Mouse (Mus musculus) lung, postnatal 0 days (tissue): ENCODE results near the gene Arhgef10l. TPM values are rescaled to one million over a fixed set of nuclear protein-coding genes. Genes with fewer than 3 reads are reported as not detected.

Experiments
- ATAC-seq: fragments of 200-750 bp; cut with Nextera tagmentation; 2 replicates; pipeline ENCODE4 v1.8.0; 2017; ENCODE audit warnings: moderate library complexity
- DNase-seq: peaks from one replicate; pipeline ENCODE4 v3.0.0-alpha.2; 2016; ENCODE audit warnings: low spot score
- H3K27ac ChIP-seq: fragments of 300-500 bp; sonication (generic); 2 replicates; pipeline ENCODE4 v1.5.1; 2014; ENCODE audit warnings: antibody characterized with exemption, mild to moderate bottlenecking, low read length, mixed read lengths
- H3K27me3 ChIP-seq: fragments of 300-500 bp; sonication (generic); replicated peaks from 2 replicates; pipeline ENCODE4 v1.6.1; 2014; ENCODE audit warnings: low read length, mixed read lengths; ENCODE audit not compliant: insufficient read depth
- H3K36me3 ChIP-seq: fragments of 300-500 bp; sonication (generic); 2 replicates; pipeline ENCODE4 v1.6.1; 2014; ENCODE audit warnings: low read length, mixed read lengths; ENCODE audit not compliant: insufficient read depth
- H3K4me1 ChIP-seq: fragments of 300-500 bp; sonication (generic); 2 replicates; pipeline ENCODE4 v1.6.1; 2014; ENCODE audit warnings: antibody characterized with exemption, low read depth, low read length, mixed read lengths; ENCODE audit not compliant: insufficient read depth
- H3K4me2 ChIP-seq: fragments of 300-500 bp; sonication (generic); replicated peaks from 2 replicates; pipeline ENCODE4 v1.6.1; 2014; ENCODE audit warnings: low read depth, mild to moderate bottlenecking, low read length, moderate library complexity, mixed read lengths
- H3K4me3 ChIP-seq: fragments of 300-500 bp; sonication (generic); 2 replicates; pipeline ENCODE4 v1.5.1; 2014; ENCODE audit warnings: low read depth, low read length
- H3K9ac ChIP-seq: fragments of 300-500 bp; sonication (generic); replicated peaks from 2 replicates; pipeline ENCODE4 v1.6.1; 2014; ENCODE audit warnings: low read depth, mild to moderate bottlenecking
- H3K9me3 ChIP-seq: fragments of 300-500 bp; sonication (generic); 2 replicates; pipeline ENCODE4 v1.6.1; 2016; ENCODE audit warnings: low read length, mixed read lengths
- CTCF ChIP-seq: IDR thresholded peaks from 2 replicates; pipeline ENCODE4 v1.5.1; 2016; ENCODE audit warnings: antibody characterized with exemption, mild to moderate bottlenecking
- EP300 ChIP-seq: IDR thresholded peaks from 2 replicates; pipeline ENCODE4 v1.6.1; 2016; ENCODE audit warnings: antibody characterized with exemption, mild to moderate bottlenecking, control low read depth
- WGBS: fragments of 180-500 bp; shearing (Covaris S2); extraction: QIAGEN DNeasy Blood & Tissue Kit; methylation state at CpG from one replicate; pipeline ENCODE4 v1.1.7; 2014; 5-methylcytosine and 5-hydroxymethylcytosine counted together
- polyA plus RNA-seq: library from polyadenylated mRNA; unstranded; fragments of >200 nt; fragmentation: Nextera tagmentation; extraction: Ambion mirVana; gene quantifications from 2 replicates; pipeline ENCODE4 v1.2.1, GENCODE M21; 2015

The Arhgef10l gene
- polyA plus RNA-seq, 1 experiment from 2014 or later: 9.3 TPM

- Histone ChIP-seq H3K9me3 (no peaks in the 10 kb centered on the region), H3K27me3 (no peaks in the 10 kb centered on the region), H3K9ac (no peak overlapping the region), H3K4me1 (peaks cover 24% of the 10 kb centered on the region), H3K27ac (peak overlapping the region; percentile 79; the same call in 1 of the 2 replicates), H3K4me2 (no peak overlapping the region), H3K4me3 (no peak overlapping the region), H3K36me3 (no peaks in the 10 kb centered on the region)
- ATAC-seq: peak; percentile 14
- DNase-seq: peak; percentile 57
- WGBS: 46% methylated on average over 7 of the region's 7 CpGs
- TF ChIP-seq EP300 (0 out of 2 replicates have a peak, but pooled peaks have one; percentile 25), CTCF (no peak)
Observed at GRCm38 (mm10) chr4:140615771-140616170, 50.0 kb downstream of the Arhgef10l start.

- Histone ChIP-seq H3K27ac (no peak overlapping the region), H3K4me2 (no peak overlapping the region), H3K9ac (no peak overlapping the region), H3K27me3 (no peaks in the 10 kb centered on the region), H3K9me3 (no peaks in the 10 kb centered on the region), H3K4me3 (no peak overlapping the region), H3K4me1 (peaks cover 27% of the 10 kb centered on the region), H3K36me3 (no peaks in the 10 kb centered on the region)
- TF ChIP-seq EP300: no peak
- TF ChIP-seq CTCF: no peak
- ATAC-seq: no peak
- WGBS: 90% methylated on average over 5 of the region's 5 CpGs
- no peak for DNase-seq
Observed at GRCm38 (mm10) chr4:140614553-140614952, 51.3 kb downstream of the Arhgef10l start.

- H3K9me3 ChIP-seq: no peaks in the 10 kb centered on the region
- H3K27me3 ChIP-seq: no peaks in the 10 kb centered on the region
- no peaks in the 10 kb centered on the region for H3K36me3 ChIP-seq
- DNase-seq (no peak), ATAC-seq (no peak)
- no peak overlapping the region for H3K9ac ChIP-seq
- no peak overlapping the region for H3K27ac ChIP-seq
- peaks cover 27% of the 10 kb centered on the region for H3K4me1 ChIP-seq
- no peak overlapping the region for H3K4me2 ChIP-seq
- TF ChIP-seq CTCF (no peak), EP300 (no peak)
- 81% methylated on average over 6 of the region's 6 CpGs for WGBS
- H3K4me3 ChIP-seq: no peak overlapping the region
Observed at GRCm38 (mm10) chr4:140614145-140614544, 51.7 kb downstream of the Arhgef10l start.

DNA sequence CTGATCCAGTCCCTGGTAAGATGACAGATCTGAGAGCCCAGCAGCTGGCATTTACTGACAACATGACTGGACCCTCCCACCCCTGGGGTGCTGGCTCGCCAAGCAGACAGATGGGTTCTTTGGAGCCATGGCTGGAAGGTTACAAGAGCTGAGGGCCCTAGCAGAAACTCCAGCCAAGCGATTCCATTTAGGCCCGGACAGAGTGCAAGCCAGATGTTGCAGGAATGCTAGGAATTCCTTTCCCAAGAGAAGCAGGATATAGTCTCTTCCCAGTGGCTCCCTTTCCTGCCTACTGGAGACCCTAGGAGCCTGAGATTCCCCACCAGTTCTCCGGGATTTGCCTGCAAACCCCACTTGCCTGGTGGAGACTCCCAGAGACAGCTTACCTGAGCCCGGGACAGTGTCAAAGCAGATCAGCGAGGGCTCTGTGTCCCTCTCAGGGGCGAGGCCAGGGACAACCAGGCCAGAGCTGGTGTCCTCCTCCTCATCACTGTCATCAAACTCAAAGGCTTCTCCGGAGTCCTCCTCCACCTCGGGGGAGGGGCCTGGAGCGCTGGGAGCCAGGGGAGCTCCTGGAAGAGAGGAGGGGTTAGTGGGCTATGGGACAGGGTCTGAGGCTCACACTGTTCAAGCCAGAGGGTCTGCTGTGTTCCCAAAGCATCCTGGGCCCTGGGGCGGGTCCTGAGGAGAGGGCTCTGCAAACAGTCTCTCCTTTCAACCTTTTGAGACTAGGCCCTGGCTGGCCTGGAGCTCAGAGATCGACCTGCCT lies 54.8 kb downstream of the Arhgef10l start:
- H3K27me3 ChIP-seq: no peaks in the 10 kb centered on the region
- no peaks in the 10 kb centered on the region for H3K36me3 ChIP-seq
- no peak overlapping the region for H3K4me3 ChIP-seq
- H3K27ac ChIP-seq: peak overlapping the region; percentile 47
- no peaks in the 10 kb centered on the region for H3K9me3 ChIP-seq
- no peak overlapping the region for H3K4me2 ChIP-seq
- no peak overlapping the region for H3K9ac ChIP-seq
- DNase-seq (peak; percentile 64), ATAC-seq (peak; percentile 63)
- 25% methylated on average over 12 of the region's 12 CpGs for WGBS
- TF ChIP-seq EP300 (no peak), CTCF (no peak)
- H3K4me1 ChIP-seq: peaks cover 13% of the 10 kb centered on the region; the same call in 1 of the 2 replicates

DNA sequence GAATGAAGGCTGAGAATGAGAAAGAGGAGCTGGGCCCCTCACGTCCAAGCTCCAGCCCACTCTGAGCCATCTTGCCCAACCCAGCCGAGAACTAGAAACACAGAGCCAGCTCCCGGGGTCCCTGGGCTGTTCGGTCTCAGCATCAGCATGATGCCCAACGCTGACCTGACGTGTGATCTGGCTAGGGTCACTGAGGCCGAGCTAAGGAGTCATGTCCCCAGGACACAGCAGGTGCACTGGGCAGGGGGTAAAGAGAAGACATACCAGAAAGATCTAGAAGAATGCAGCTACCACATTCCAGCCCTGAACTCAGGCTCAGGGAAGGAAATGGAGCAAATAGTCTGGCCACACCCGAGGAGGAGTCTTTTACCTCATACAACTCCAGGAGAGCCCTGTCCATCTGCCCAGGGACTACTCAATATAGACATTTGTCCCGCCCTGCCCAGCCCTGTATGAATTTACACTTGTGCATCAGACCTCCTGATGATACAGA lies 57.5 kb downstream of the Arhgef10l start:
- Histone ChIP-seq H3K27me3 (no peaks in the 10 kb centered on the region), H3K27ac (no peak overlapping the region), H3K4me2 (no peak overlapping the region), H3K4me3 (no peak overlapping the region), H3K9me3 (no peaks in the 10 kb centered on the region), H3K4me1 (peaks cover 9% of the 10 kb centered on the region; the same call in 1 of the 2 replicates), H3K9ac (no peak overlapping the region), H3K36me3 (no peaks in the 10 kb centered on the region)
- no peak for ATAC-seq
- 84% methylated on average over 9 of the region's 9 CpGs for WGBS
- DNase-seq: no peak
- no peak for TF ChIP-seq EP300
- TF ChIP-seq CTCF: no peak

- Histone ChIP-seq H3K27ac (no peak overlapping the region), H3K4me3 (no peak overlapping the region), H3K4me2 (no peak overlapping the region), H3K27me3 (no peaks in the 10 kb centered on the region), H3K9ac (no peak overlapping the region), H3K4me1 (peaks cover 9% of the 10 kb centered on the region; the same call in 1 of the 2 replicates), H3K9me3 (no peaks in the 10 kb centered on the region), H3K36me3 (no peaks in the 10 kb centered on the region)
- no peak for DNase-seq
- no peak for ATAC-seq
- 80% methylated on average over 7 of the region's 7 CpGs for WGBS
- no peak for TF ChIP-seq EP300
- TF ChIP-seq CTCF: no peak
Observed at GRCm38 (mm10) chr4:140606779-140607178, 59.0 kb downstream of the Arhgef10l start.
